ENCODE assay signal across 8 mouse cellular contexts in the genomic region with DNA sequence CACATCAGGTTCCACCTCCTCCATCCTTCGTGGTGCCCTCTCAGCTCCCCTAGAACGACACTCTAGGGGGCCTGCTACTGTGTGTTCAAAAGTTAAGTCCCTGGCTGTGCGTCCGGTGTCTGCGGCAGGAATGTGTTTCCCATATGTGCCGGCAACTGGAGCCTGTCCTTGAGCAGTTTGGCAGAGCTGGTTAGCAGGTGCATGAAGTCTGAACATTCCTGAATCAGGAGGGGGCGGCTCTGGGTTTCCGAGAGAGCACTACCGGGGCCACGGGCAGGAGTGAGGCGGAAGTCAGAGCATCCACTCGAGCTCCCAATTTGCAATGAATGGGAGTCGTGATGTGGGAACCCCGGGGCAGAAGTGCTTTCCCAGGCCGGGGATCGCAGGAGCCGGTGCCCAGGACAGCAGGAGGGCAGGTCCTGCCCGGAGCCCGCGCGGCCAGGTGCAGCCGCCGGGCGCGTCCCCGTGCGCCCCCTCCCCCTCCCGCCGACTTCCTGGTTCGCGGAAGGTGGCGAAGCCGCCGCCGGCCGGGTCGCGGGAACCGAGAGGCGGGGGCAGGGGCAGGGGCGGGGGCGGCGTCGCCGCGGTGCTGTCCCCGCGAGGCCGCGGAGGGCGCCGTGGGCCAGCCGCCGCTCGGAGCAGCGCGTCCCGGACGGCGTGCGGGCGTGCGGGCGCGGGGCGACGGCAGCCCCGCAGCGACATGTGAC. TPM values are rescaled to one million over a fixed set of nuclear protein-coding genes. Genes with fewer than 3 reads are reported as not detected.
DNase-seq lines count a peak whose midpoint lies in the region; ATAC-seq and TF ChIP-seq lines count a peak whose summit lies in the region.

A gene (plus strand): TSS at position 275 of the 707 bp plus-strand sequence.

- peak; percentile 32 to 73 for DNase-seq in urinary bladder, adult 18-20 months (ENCODE audit: low spot score in 2 of 2)
- no peak for DNase-seq in urinary bladder, postnatal 10 days (ENCODE audit: low spot score)
- DNase-seq in embryonic facial prominence, embryonic 11.5 days (ENCODE audit: low spot score): peak; percentile 69
- peak; percentile 83 for DNase-seq in heart, adult 2 months
- DNase-seq in kidney, adult 2 months: peak; percentile 83
- peak; percentile 41 for DNase-seq in spleen, adult 12 weeks (ENCODE audit: low spot score)

- H3K9me3 ChIP-seq in embryonic facial prominence, embryonic 11.5 days (replicated peaks; ENCODE audit: control insufficient read depth, low read length): no peaks in the 10 kb centered on the region
- no peaks in the 10 kb centered on the region for H3K9me3 ChIP-seq in limb, embryonic 12.5 days
- no peaks in the 10 kb centered on the region for H3K9me3 ChIP-seq in midbrain, embryonic 13.5 days

- H3K4me3 ChIP-seq in embryonic facial prominence, embryonic 11.5 days (ENCODE audit: low read depth, low read length): peak within 1 kb of the TSS; percentile 84
- peak within 1 kb of the TSS; percentile 84 for H3K4me3 ChIP-seq in heart, adult 2 months
- peak within 1 kb of the TSS; percentile 90 for H3K4me3 ChIP-seq in kidney, adult 2 months (ENCODE audit: insufficient read depth, low read depth, low read length)
- H3K4me3 ChIP-seq in limb, embryonic 12.5 days (replicated peaks): peak within 1 kb of the TSS; percentile 85
- peak within 1 kb of the TSS; percentile 87 for H3K4me3 ChIP-seq in midbrain, embryonic 13.5 days (replicated peaks)

- H3K4me2 ChIP-seq in embryonic facial prominence, embryonic 11.5 days (ENCODE audit: low read depth, low read length): peak within 1 kb of the TSS; percentile 89
- H3K4me2 ChIP-seq in limb, embryonic 12.5 days: peak within 1 kb of the TSS; percentile 66
- H3K4me2 ChIP-seq in midbrain, embryonic 13.5 days (replicated peaks): peak within 1 kb of the TSS; percentile 69

- H3K9ac ChIP-seq in embryonic facial prominence, embryonic 11.5 days (replicated peaks; ENCODE audit: low read length): peak within 1 kb of the TSS; percentile 90
- peak within 1 kb of the TSS; percentile 99 for H3K9ac ChIP-seq in heart, adult 2 months (ENCODE audit: low read depth, low read length)
- peak within 1 kb of the TSS; percentile 92 for H3K9ac ChIP-seq in limb, embryonic 12.5 days (replicated peaks)
- H3K9ac ChIP-seq in midbrain, embryonic 13.5 days (replicated peaks): peak within 1 kb of the TSS; percentile 97

- TF ChIP-seq POLR2A in heart, adult 2 months (IDR thresholded peaks at IDR 0.05; ENCODE audit: insufficient read depth, low read depth, low read length): 0 out of 2 replicates have a peak, but pooled peaks have one; percentile 7
- TF ChIP-seq POLR2A in kidney, adult 2 months (IDR thresholded peaks at IDR 0.05; ENCODE audit: low read depth, low read length): no peak

- 0 out of 2 replicates have a peak, but pooled peaks have one; percentile 43 for TF ChIP-seq EP300 in heart, adult 2 months (IDR thresholded peaks at IDR 0.05; ENCODE audit: insufficient read depth, low read depth, low read length)

- H3K4me1 ChIP-seq in embryonic facial prominence, embryonic 11.5 days (ENCODE audit: control insufficient read depth, insufficient read depth, low read length): no peaks in the 10 kb centered on the region
- H3K4me1 ChIP-seq in heart, adult 2 months (ENCODE audit: control insufficient read depth, insufficient read depth, low read length): peaks cover 15% of the 10 kb centered on the region
- peaks cover 12% of the 10 kb centered on the region; the same call in 1 of the 2 replicates for H3K4me1 ChIP-seq in kidney, adult 2 months (ENCODE audit: control insufficient read depth, insufficient read depth, low read length)
- peaks cover 26% of the 10 kb centered on the region for H3K4me1 ChIP-seq in limb, embryonic 12.5 days (replicated peaks)
- peaks cover 11% of the 10 kb centered on the region for H3K4me1 ChIP-seq in midbrain, embryonic 13.5 days (replicated peaks)

- H3K27ac ChIP-seq in embryonic facial prominence, embryonic 11.5 days (replicated peaks; ENCODE audit: low read depth, low read length): peak within 1 kb of the TSS; percentile 47
- peak within 1 kb of the TSS; percentile 79 for H3K27ac ChIP-seq in heart, adult 2 months
- peak within 1 kb of the TSS; percentile 84 for H3K27ac ChIP-seq in kidney, adult 2 months (ENCODE audit: insufficient read depth, low read depth, low read length)
- peak within 1 kb of the TSS; percentile 87 for H3K27ac ChIP-seq in limb, embryonic 12.5 days
- H3K27ac ChIP-seq in midbrain, embryonic 13.5 days: peak within 1 kb of the TSS; percentile 93

- no peaks in the 10 kb centered on the region for H3K36me3 ChIP-seq in embryonic facial prominence, embryonic 11.5 days (replicated peaks; ENCODE audit: control insufficient read depth, insufficient read depth, low read depth, low read length)
- H3K36me3 ChIP-seq in heart, adult 2 months (ENCODE audit: control insufficient read depth, insufficient read depth, low read length): peaks cover 23% of the 10 kb centered on the region
- no peaks in the 10 kb centered on the region; the same call in 1 of the 2 replicates for H3K36me3 ChIP-seq in kidney, adult 2 months (ENCODE audit: control insufficient read depth, insufficient read depth, low read length)
- H3K36me3 ChIP-seq in limb, embryonic 12.5 days: no peaks in the 10 kb centered on the region
- H3K36me3 ChIP-seq in midbrain, embryonic 13.5 days: peaks cover 13% of the 10 kb centered on the region; the same call in 1 of the 2 replicates

- TF ChIP-seq CTCF in heart, adult 2 months (IDR thresholded peaks at IDR 0.05): peak; percentile 47
- no peak for TF ChIP-seq CTCF in kidney, adult 2 months (conservative IDR thresholded peaks at IDR 0.05; ENCODE audit: insufficient read depth, insufficient read length, low read depth, low read length)

- intact Hi-C loops in heart, adult 2 months (cut with DNase I): loop anchor here (2.0 to 5.0 kb wide), 5 partner anchors 19 to 194 kb away; no protein-coding TSS in a partner anchor

- H3K79me2 ChIP-seq in heart, adult 2 months (replicated peaks; ENCODE audit: control insufficient read depth, insufficient read depth, low read length): no peaks in the 10 kb centered on the region; the same call in 1 of the 2 replicates

- ATAC-seq in embryonic facial prominence, embryonic 11.5 days (replicated peaks; ENCODE audit: insufficient number of reproducible peaks, low FRiP score, low TSS enrichment, low read depth): peak; percentile 77
- peak; percentile 86 for ATAC-seq in limb, embryonic 12.5 days (ENCODE audit: insufficient number of reproducible peaks, insufficient read depth, low FRiP score, low TSS enrichment, low read depth)
- ATAC-seq in midbrain, embryonic 13.5 days: peak; percentile 88

- under 1% methylated on average over 49 of the region's 69 CpGs for WGBS in embryonic facial prominence, embryonic 11.5 days
- under 1% methylated on average over 65 of the region's 69 CpGs for WGBS in heart, adult 2 months
- WGBS in kidney, adult 2 months: under 1% methylated on average over 63 of the region's 69 CpGs
- 1% methylated on average over 50 of the region's 69 CpGs for WGBS in limb, embryonic 12.5 days
- WGBS in midbrain, embryonic 13.5 days: under 1% methylated on average over 35 of the region's 69 CpGs

- H3K27me3 ChIP-seq in embryonic facial prominence, embryonic 11.5 days (ENCODE audit: control insufficient read depth, insufficient read depth, low read length): no peaks in the 10 kb centered on the region
- no peaks in the 10 kb centered on the region for H3K27me3 ChIP-seq in heart, adult 2 months (ENCODE audit: control insufficient read depth, insufficient read depth, low read length)
- H3K27me3 ChIP-seq in kidney, adult 2 months (replicated peaks; ENCODE audit: control insufficient read depth, insufficient read depth, low read length): no peaks in the 10 kb centered on the region
- no peaks in the 10 kb centered on the region for H3K27me3 ChIP-seq in limb, embryonic 12.5 days
- H3K27me3 ChIP-seq in midbrain, embryonic 13.5 days: no peaks in the 10 kb centered on the region

RNA-seq across cellular contexts. Expression of the gene that starts here (rescaled TPM):
- polyA plus RNA-seq in embryonic facial prominence, embryonic 11.5 days (2014; fragmentation: Nextera tagmentation; extraction: Ambion mirVana): 7.6 and 7.9 TPM in 2 replicates
- total RNA-seq in heart, adult 2 months (2021): 10 to 100 TPM; 22.3 to 23.7 TPM
- polyA plus RNA-seq in heart, adult 2 months (2012; rRNA removed): 6.4 and 17.1 TPM in 2 replicates
- 6.1 and 7.4 TPM in 2 replicates for polyA plus RNA-seq in kidney, adult 2 months (2012; rRNA removed)
- polyA plus RNA-seq in limb, embryonic 12.5 days (2016; fragmentation: Nextera tagmentation; extraction: Ambion mirVana): 9.0 and 12.3 TPM in 2 replicates
- 13.0 and 13.1 TPM in 2 replicates for polyA plus RNA-seq in midbrain, embryonic 13.5 days (2015; fragmentation: Nextera tagmentation; extraction: Ambion mirVana)
